Mouse (Mus musculus): ENCODE measurements at regions not wholly inside any gene's neighbourhood (a gene's known extent, or its start where the extent isn't known, plus 50 kb on each side); places are given as distances from the start of the nearest gene placed in this dataset.

- DNase-seq = no peak
These were observed 244.4 kb downstream of the Ttc32 start for GRCm38 (mm10) chr12:9274181-9274580.

GRCm38 (mm10) chr12:9275697-9276096 is 245.9 kb downstream of the Ttc32 start:
- no peak for DNase-seq

GRCm38 (mm10) chr12:9278735-9279134 is 248.9 kb downstream of the Ttc32 start:
- DNase-seq = no peak

- no peak for DNase-seq
These were observed 250.3 kb downstream of the Ttc32 start for GRCm38 (mm10) chr12:9279893-9280605.

GRCm38 (mm10) chr12:9287271-9287670 is 257.5 kb downstream of the Ttc32 start:
- no peak for DNase-seq

GRCm38 (mm10) chr12:9292656-9293055 is 262.9 kb downstream of the Ttc32 start:
- no peak for DNase-seq

GRCm38 (mm10) chr12:9295211-9295610 is 265.4 kb downstream of the Ttc32 start:
- DNase-seq = no peak

GRCm38 (mm10) chr12:9298848-9299655 is 269.3 kb downstream of the Ttc32 start:
- DNase-seq = no peak

GRCm38 (mm10) chr12:9304146-9304545 is 265.8 kb upstream of the Osr1 start:
- DNase-seq = no peak

GRCm38 (mm10) chr12:9337891-9338672 is 231.8 kb upstream of the Osr1 start:
- no peak for DNase-seq

GRCm38 (mm10) chr12:9338801-9339231 is 231.1 kb upstream of the Osr1 start:
- no peak for DNase-seq

- DNase-seq = no peak
These were observed 229.1 kb upstream of the Osr1 start for GRCm38 (mm10) chr12:9340769-9341168.

GRCm38 (mm10) chr12:9345359-9345758 is 224.6 kb upstream of the Osr1 start:
- DNase-seq = no peak

- DNase-seq = no peak
These were observed 214.4 kb upstream of the Osr1 start for GRCm38 (mm10) chr12:9355512-9355911.

GRCm38 (mm10) chr12:9357856-9358255 is 212.1 kb upstream of the Osr1 start:
- no peak for DNase-seq

- DNase-seq = no peak
These were observed 211.0 kb upstream of the Osr1 start for GRCm38 (mm10) chr12:9358872-9359271.

GRCm38 (mm10) chr12:9365931-9366330 is 204.0 kb upstream of the Osr1 start:
- DNase-seq = no peak

- no peak for DNase-seq
These were observed 201.2 kb upstream of the Osr1 start for GRCm38 (mm10) chr12:9368682-9369081.

- DNase-seq = no peak
These were observed 168.0 kb upstream of the Osr1 start for GRCm38 (mm10) chr12:9401956-9402355.

- no peak for DNase-seq
These were observed 164.9 kb upstream of the Osr1 start for GRCm38 (mm10) chr12:9404981-9405380.

- no peak for DNase-seq
These were observed 150.6 kb upstream of the Osr1 start for GRCm38 (mm10) chr12:9419311-9419710.

GRCm38 (mm10) chr12:9430656-9431055 is 139.3 kb upstream of the Osr1 start:
- DNase-seq = no peak

- DNase-seq = no peak
These were observed 131.2 kb upstream of the Osr1 start for GRCm38 (mm10) chr12:9438575-9439161.

Measured in thymus, postnatal 36 days (tissue).